Comparison of ENCODE assay signal across 14 mouse cellular contexts in genomic region chr13:78171984-78172636, GRCm38 (mm10). TPM values are rescaled to one million over a fixed set of nuclear protein-coding genes. Genes with fewer than 3 reads are reported as not detected.
DNase-seq lines count a peak whose midpoint lies in the region; ATAC-seq lines count a peak whose summit lies in the region.
"Had no signal": no experiment of that assay in that cellular context is flagged by ENCODE, and none has a peak within 500 bp of the region (broad histone marks: within the 10 kb centered on the region; RNA-seq: fewer than 3 reads in every experiment).

No protein-coding gene starts in this region.

- H3K36me3 ChIP-seq in forebrain, embryonic 14.5 days (ENCODE audit: control insufficient read depth, insufficient read depth, low read length): no peaks in the 10 kb centered on the region
- H3K36me3 ChIP-seq in midbrain, embryonic 11.5 days (ENCODE audit: control insufficient read depth, insufficient read depth, low read length): no peaks in the 10 kb centered on the region
- H3K36me3 ChIP-seq: embryonic facial prominence, embryonic 13.5 days; G1E; heart, embryonic 15.5 days had no signal

- peak; percentile 15 for DNase-seq in cerebellum, adult 9-10 months
- DNase-seq in cerebellum, adult 9-11 months: no peak
- peak; percentile 62 for DNase-seq in brain, adult 2 months (ENCODE audit: low read depth, low spot score)
- peak; percentile 71 for DNase-seq in forebrain, embryonic 14.5 days (ENCODE audit: low spot score)
- DNase-seq in midbrain, embryonic 11.5 days (ENCODE audit: low spot score, missing footprints): peak; percentile 95
- DNase-seq in gastrocnemius, postnatal 10 days: no peak
- no peak for DNase-seq in kidney, adult 9 months
- DNase-seq in thymus, postnatal 4 days: no peak
- DNase-seq: liver; lung, postnatal 4 days had no signal

- H3K4me1 ChIP-seq in forebrain, embryonic 14.5 days (ENCODE audit: control insufficient read depth, insufficient read depth, low read length): 0 out of 2 replicates have a peak, but pooled peaks cover 2% of the 10 kb centered on the region
- H3K4me1 ChIP-seq in midbrain, embryonic 11.5 days (ENCODE audit: control insufficient read depth, insufficient read depth, low read length): peaks cover 8% of the 10 kb centered on the region
- H3K4me1 ChIP-seq: embryonic facial prominence, embryonic 13.5 days; heart, embryonic 15.5 days had no signal

- 2% methylated on average over 17 of the region's 17 CpGs for WGBS in forebrain, embryonic 14.5 days
- under 1% methylated on average over 17 of the region's 17 CpGs for WGBS in midbrain, embryonic 11.5 days

- peak overlapping the region; percentile 64 for H3K9ac ChIP-seq in forebrain, embryonic 14.5 days (ENCODE audit: low read length)
- H3K9ac ChIP-seq in midbrain, embryonic 11.5 days (ENCODE audit: low read length): peak overlapping the region; percentile 63
- H3K9ac ChIP-seq: embryonic facial prominence, embryonic 13.5 days; heart, embryonic 15.5 days had no signal

- peak overlapping the region; percentile 51 for H3K4me2 ChIP-seq in forebrain, embryonic 14.5 days (ENCODE audit: low read length)
- peak overlapping the region; percentile 52 for H3K4me2 ChIP-seq in midbrain, embryonic 11.5 days

- H3K9me3 ChIP-seq in forebrain, embryonic 14.5 days (replicated peaks; ENCODE audit: control insufficient read depth, low read length): no peaks in the 10 kb centered on the region
- H3K9me3 ChIP-seq in midbrain, embryonic 11.5 days (ENCODE audit: control insufficient read depth, low read length): no peaks in the 10 kb centered on the region
- H3K9me3 ChIP-seq: embryonic facial prominence, embryonic 13.5 days; G1E; heart, embryonic 15.5 days had no signal

- H3K4me3 ChIP-seq in forebrain, embryonic 14.5 days (ENCODE audit: low read depth, low read length): peak overlapping the region; percentile 19
- H3K4me3 ChIP-seq in midbrain, embryonic 11.5 days (ENCODE audit: low read depth, low read length): peak overlapping the region; percentile 28
- H3K4me3 ChIP-seq: embryonic facial prominence, embryonic 13.5 days; heart, embryonic 15.5 days had no signal

- H3K27ac ChIP-seq in forebrain, embryonic 14.5 days (ENCODE audit: low read depth, low read length): peak overlapping the region; percentile 86
- H3K27ac ChIP-seq in midbrain, embryonic 11.5 days (ENCODE audit: low read depth, low read length): peak overlapping the region; percentile 60
- H3K27ac ChIP-seq: embryonic facial prominence, embryonic 13.5 days; heart, embryonic 15.5 days had no signal

- ATAC-seq in forebrain, embryonic 14.5 days: no peak
- peak; percentile 64 for ATAC-seq in midbrain, embryonic 11.5 days (ENCODE audit: low FRiP score)
- ATAC-seq: intestine, postnatal 0 days had no signal

- H3K27me3 ChIP-seq in forebrain, embryonic 14.5 days (replicated peaks; ENCODE audit: control insufficient read depth, insufficient read depth, low read length): peaks cover 55% of the 10 kb centered on the region
- H3K27me3 ChIP-seq in midbrain, embryonic 11.5 days (ENCODE audit: control insufficient read depth, insufficient read depth, low read length): peaks cover 44% of the 10 kb centered on the region

RNA-seq across cellular contexts. Expression of gene Nr2f1, which starts 27.4 kb away (rescaled TPM):
- 75.7 and 82.0 TPM in 2 replicates for polyA plus RNA-seq in forebrain, embryonic 14.5 days (2014; fragmentation: Nextera tagmentation; extraction: Ambion mirVana)
- 69.9 and 82.3 TPM in 2 replicates for polyA plus RNA-seq in midbrain, embryonic 11.5 days (2014; fragmentation: Nextera tagmentation; extraction: Ambion mirVana)
- 1 to 10 TPM; 3.0 to 3.3 TPM for total RNA-seq in gastrocnemius, postnatal 10 days (2021)

Comparison
In these comparisons a context has a peak if more than half of its experiments do, and no peak if none do; other contexts are left out.
1. DNase-seq: peak in cerebellum, adult 9-10 months (single experiment), brain, adult 2 months (single experiment), forebrain, embryonic 14.5 days (single experiment) and midbrain, embryonic 11.5 days (single experiment); none in cerebellum, adult 9-11 months (single experiment), gastrocnemius, postnatal 10 days (single experiment), kidney, adult 9 months (single experiment) and thymus, postnatal 4 days (single experiment).